Mouse (Mus musculus) small intestine, adult 2 months (tissue): ENCODE data around the gene Med12. TPM values are rescaled to one million over a fixed set of nuclear protein-coding genes. Genes with fewer than 3 reads are reported as not detected.

Experiments used
- H3K27ac ChIP-seq: fragments of 200-500 bp; 2 replicates; pipeline ENCODE4 v1.5.1; 2012; ENCODE audit warnings: low read depth, low read length, control low read depth, inconsistent platforms; ENCODE audit not compliant: insufficient read depth
- H3K27me3 ChIP-seq: fragments of 200-500 bp; 2 replicates; pipeline ENCODE4 v1.6.1; 2012; ENCODE audit warnings: mild to moderate bottlenecking, moderate library complexity, low read length, inconsistent platforms; ENCODE audit not compliant: control insufficient read depth, insufficient read depth
- H3K36me3 ChIP-seq: fragments of 200-500 bp; 2 replicates; pipeline ENCODE4 v1.6.1; 2012; ENCODE audit warnings: mild to moderate bottlenecking, low read length, control low read depth, inconsistent platforms; ENCODE audit not compliant: control insufficient read depth, insufficient read depth
- H3K4me1 ChIP-seq: fragments of 200-500 bp; 2 replicates; pipeline ENCODE4 v1.6.1; 2012; ENCODE audit warnings: low read length, inconsistent platforms, mixed read lengths; ENCODE audit not compliant: control insufficient read depth, insufficient read depth, insufficient read length
- H3K4me3 ChIP-seq: fragments of 200-500 bp; 2 replicates; pipeline ENCODE4 v1.5.1; 2012; ENCODE audit warnings: low read depth, mild to moderate bottlenecking, control low read depth, inconsistent platforms, low read length, moderate library complexity
- CTCF ChIP-seq: fragments of 200-500 bp; IDR thresholded peaks from 2 replicates; pipeline ENCODE4 v1.5.1; 2012; ENCODE audit warnings: low read depth, mild to moderate bottlenecking, control low read depth, inconsistent platforms, low read length, moderate library complexity, mixed read lengths; ENCODE audit not compliant: insufficient replicate concordance, insufficient read length; ENCODE audit errors: extremely low read depth
- POLR2A ChIP-seq: fragments of 200-500 bp; IDR thresholded peaks from 2 replicates; pipeline ENCODE4 v1.6.1; 2012; ENCODE audit warnings: low read depth, mild to moderate bottlenecking, control low read depth, inconsistent platforms, low read length, moderate library complexity
- WGBS: fragments of 180-500 bp; shearing (Covaris S2); methylation state at CpG from one replicate; pipeline ENCODE4 v1.1.7; 2018; 5-methylcytosine and 5-hydroxymethylcytosine counted together
- polyA plus RNA-seq: library from polyadenylated mRNA; depleted of rRNA; stranded (reverse); fragments of >200 nt; gene quantifications from 2 replicates; pipeline ENCODE4 v1.2.3, GENCODE M21; 2012; rRNA removed

Gene Med12
- polyA plus RNA-seq, 1 experiment: 155 TPM

GRCm38 (mm10) chrX:101345456-101345855 lies 71.6 kb downstream of the Med12 start:
- no peaks in the 10 kb centered on the region for H3K27me3 ChIP-seq
- TF ChIP-seq CTCF (no peak), POLR2A (no peak)
- WGBS: 84% methylated on average over 2 of the region's 2 CpGs

GRCm38 (mm10) chrX:101346475-101346874 lies 72.6 kb downstream of the Med12 start:
- Histone ChIP-seq H3K36me3 (no peaks in the 10 kb centered on the region), H3K27ac (no peak overlapping the region), H3K27me3 (no peaks in the 10 kb centered on the region), H3K4me3 (no peak overlapping the region), H3K4me1 (no peaks in the 10 kb centered on the region)
- WGBS: 61% methylated on average over 4 of the region's 4 CpGs
- TF ChIP-seq CTCF (no peak), POLR2A (no peak)

More at GRCm38 (mm10) chrX:101345456-101345855, 71.6 kb downstream of the Med12 start:
- Histone ChIP-seq H3K27ac (no peak overlapping the region), H3K36me3 (no peaks in the 10 kb centered on the region), H3K4me1 (no peaks in the 10 kb centered on the region), H3K4me3 (no peak overlapping the region)

Other genes starting within 250 kb of the Med12 start
- not detected in 2 replicates for gene Tex11, start 214.4 kb upstream of the Med12 start, polyA plus RNA-seq
- gene Slc7a3, start 188.0 kb upstream of the Med12 start, polyA plus RNA-seq: 0.85 and 2.1 TPM in 2 replicates
- 4.2 and 7.4 TPM in 2 replicates for gene Snx12, start 51.5 kb upstream of the Med12 start, polyA plus RNA-seq
- 13.7 and 32.2 TPM in 2 replicates for gene Foxo4, start 19.5 kb upstream of the Med12 start, polyA plus RNA-seq
- 0.23 TPM in 1 of 2 replicates, not detected in the other for gene Gm614, start 10.0 kb upstream of the Med12 start, polyA plus RNA-seq
- gene Il2rg, start 5.8 kb upstream of the Med12 start, polyA plus RNA-seq: 7.1 and 14.1 TPM in 2 replicates
- not detected in 2 replicates for gene Gm20489, start 5.0 kb upstream of the Med12 start, polyA plus RNA-seq
- gene Nlgn3, start 25.1 kb downstream of the Med12 start, polyA plus RNA-seq: 0.04 and 0.06 TPM in 2 replicates
- 88.8 and 125 TPM in 2 replicates for gene Gjb1, start 102.3 kb downstream of the Med12 start, polyA plus RNA-seq
- gene Zmym3, start 146.8 kb downstream of the Med12 start, polyA plus RNA-seq: 8.0 and 11.8 TPM in 2 replicates
- gene Nono, start 155.3 kb downstream of the Med12 start, polyA plus RNA-seq: 20.7 and 47.5 TPM in 2 replicates
- gene Itgb1bp2, start 175.1 kb downstream of the Med12 start, polyA plus RNA-seq: 0.20 TPM in 1 of 2 replicates, not detected in the other